Mouse (Mus musculus) thymus, adult 2 months (tissue): ENCODE results near the gene Chst14. TPM values are rescaled to one million over a fixed set of nuclear protein-coding genes. Genes with fewer than 3 reads are reported as not detected.
A peak's percentile ranks its signal among the peaks of the same experiment; 100 is the strongest.

Experiments
- DNase-seq: peaks from one replicate; pipeline ENCODE4 v3.0.0; 2021
- H3K27ac ChIP-seq: fragments of 200-500 bp; 2 replicates; pipeline ENCODE4 v1.5.1; 2012; ENCODE audit warnings: low read length, control low read depth; ENCODE audit not compliant: control insufficient read depth, insufficient read depth
- H3K27me3 ChIP-seq: fragments of 200-500 bp; 2 replicates; pipeline ENCODE4 v1.6.1; 2012; ENCODE audit warnings: mild to moderate bottlenecking, low read length, moderate library complexity, mixed read lengths; ENCODE audit not compliant: control insufficient read depth, insufficient read depth
- H3K36me3 ChIP-seq: fragments of 200-500 bp; 2 replicates; pipeline ENCODE4 v1.6.1; 2012; ENCODE audit warnings: mild to moderate bottlenecking, low read length, moderate library complexity; ENCODE audit not compliant: control insufficient read depth, insufficient read depth
- H3K4me1 ChIP-seq: fragments of 200-500 bp; replicated peaks from 2 replicates; pipeline ENCODE4 v1.6.1; 2012; ENCODE audit warnings: low read length; ENCODE audit not compliant: control insufficient read depth, insufficient read depth
- H3K4me3 ChIP-seq: fragments of 200-500 bp; 2 replicates; pipeline ENCODE4 v1.5.1; 2012; ENCODE audit warnings: mild to moderate bottlenecking, low read length, control low read depth, moderate library complexity; ENCODE audit not compliant: control insufficient read depth, insufficient read depth
- CTCF ChIP-seq: fragments of 200-500 bp; IDR thresholded peaks from 2 replicates; pipeline ENCODE4 v1.5.1; 2012; ENCODE audit warnings: mild to moderate bottlenecking, control low read depth, low read length, moderate library complexity, borderline replicate concordance; ENCODE audit not compliant: control insufficient read depth, poor library complexity, insufficient read depth; ENCODE audit errors: extremely low read depth
- POLR2A ChIP-seq: fragments of 200-500 bp; IDR thresholded peaks from 2 replicates; pipeline ENCODE4 v1.6.1; 2012; ENCODE audit warnings: mild to moderate bottlenecking, low read length, control low read depth, moderate library complexity; ENCODE audit not compliant: control insufficient read depth, poor library complexity, insufficient read depth; ENCODE audit errors: extremely low read depth
- WGBS: fragments of 180-500 bp; shearing (Covaris S2); methylation state at CpG from one replicate; pipeline ENCODE4 v1.1.7; 2018; 5-methylcytosine and 5-hydroxymethylcytosine counted together
- polyA plus RNA-seq: library from polyadenylated mRNA; depleted of rRNA; stranded (reverse); fragments of >200 nt; gene quantifications from 2 replicates; pipeline ENCODE4 v1.2.3, GENCODE M21; 2012

Gene Chst14
- polyA plus RNA-seq, 1 experiment = 9.0 TPM

DNA sequence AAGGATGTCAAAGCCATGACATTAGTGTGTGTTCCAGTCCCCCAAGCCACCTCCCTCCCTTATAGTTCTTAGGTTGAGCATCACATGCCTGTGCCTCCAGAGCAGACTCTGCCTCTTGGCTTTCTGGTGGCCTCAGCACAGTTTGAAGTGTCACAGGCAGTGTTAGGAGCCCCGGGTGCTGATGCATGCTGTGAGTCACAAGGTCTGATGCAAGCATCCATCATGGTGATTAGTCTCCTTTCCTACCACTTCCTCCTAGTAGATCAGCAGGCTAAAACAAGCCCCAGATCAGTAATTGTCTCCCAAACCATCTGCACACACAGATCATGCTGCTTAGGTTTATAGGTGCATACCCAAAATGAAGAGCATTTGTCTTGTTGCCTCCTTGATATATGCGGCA, 35.2 kb downstream of the Chst14 start:
- 59% methylated on average over 2 of the region's 2 CpGs for WGBS

DNA sequence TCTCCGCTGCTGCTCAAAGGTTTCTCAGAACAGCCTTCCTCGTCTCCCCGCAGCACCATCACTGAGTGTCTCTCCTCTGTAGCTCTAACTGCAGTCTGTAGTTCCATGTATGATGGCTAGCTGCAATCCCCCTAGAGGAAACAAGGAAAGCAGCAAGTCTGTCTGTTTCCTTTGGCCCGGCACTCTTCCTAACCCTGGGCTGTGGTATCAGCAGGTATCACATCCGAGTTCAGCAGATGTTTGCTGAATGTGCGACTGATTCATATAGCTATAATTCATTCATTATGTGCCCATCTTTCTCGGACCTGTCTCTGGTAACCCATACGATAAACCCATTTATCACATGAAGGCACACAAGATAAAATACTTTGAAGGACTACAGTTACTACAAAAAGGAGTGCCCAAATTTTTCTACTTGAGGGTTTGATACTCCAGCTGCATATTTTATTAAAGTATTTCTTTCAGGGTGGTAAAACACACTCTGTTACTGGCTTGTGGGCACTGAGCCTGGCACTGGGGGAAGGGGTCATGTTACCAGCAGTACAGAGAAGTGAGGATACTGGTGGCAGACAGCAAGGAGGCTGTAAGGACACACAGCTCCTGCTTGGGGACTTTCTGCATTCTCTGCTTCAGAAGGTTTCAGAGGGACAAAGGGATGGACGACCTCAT, 36.8 kb downstream of the Chst14 start:
- WGBS = 75% methylated on average over 9 of the region's 9 CpGs
- no peak for TF ChIP-seq POLR2A
- no peak for TF ChIP-seq CTCF

More for the DNA sequence above, 35.2 kb downstream of the Chst14 start:
- no peaks in the 10 kb centered on the region for H3K4me1 ChIP-seq
- H3K4me3 ChIP-seq = no peak overlapping the region
- H3K36me3 ChIP-seq = no peaks in the 10 kb centered on the region
- no peaks in the 10 kb centered on the region for H3K27me3 ChIP-seq
- no peak for TF ChIP-seq POLR2A
- no peak for TF ChIP-seq CTCF
- no peak overlapping the region for H3K27ac ChIP-seq
- DNase-seq = no peak

DNA sequence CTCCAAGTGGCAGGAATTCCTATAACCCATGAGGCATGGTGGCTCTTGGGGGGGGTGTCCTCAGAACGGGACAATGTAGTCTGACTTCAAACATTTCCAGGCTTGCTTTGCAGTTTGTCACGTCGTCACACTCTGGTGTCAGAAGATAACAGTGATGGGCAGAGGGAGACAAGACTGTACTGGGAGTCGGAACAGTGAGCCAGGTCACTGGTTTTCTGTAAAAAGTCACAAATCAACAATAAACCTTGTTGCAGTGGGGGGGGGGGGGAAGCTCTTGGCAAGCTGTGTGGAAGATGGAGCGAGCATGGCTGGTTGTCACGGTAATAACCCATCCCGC, 37.3 kb downstream of the Chst14 start:
- WGBS = 86% methylated on average over 7 of the region's 7 CpGs
- DNase-seq = no peak
- TF ChIP-seq CTCF (no peak), POLR2A (no peak)
- H3K27me3 ChIP-seq = no peaks in the 10 kb centered on the region
- H3K36me3 ChIP-seq = no peaks in the 10 kb centered on the region
- no peak overlapping the region for H3K27ac ChIP-seq
- H3K4me1 ChIP-seq = no peaks in the 10 kb centered on the region
- no peak overlapping the region for H3K4me3 ChIP-seq

More for the DNA sequence above, 36.8 kb downstream of the Chst14 start:
- H3K4me3 ChIP-seq = no peak overlapping the region
- no peaks in the 10 kb centered on the region for H3K36me3 ChIP-seq
- H3K27me3 ChIP-seq = no peaks in the 10 kb centered on the region
- no peaks in the 10 kb centered on the region for H3K4me1 ChIP-seq
- no peak overlapping the region for H3K27ac ChIP-seq
- no peak for DNase-seq

DNA sequence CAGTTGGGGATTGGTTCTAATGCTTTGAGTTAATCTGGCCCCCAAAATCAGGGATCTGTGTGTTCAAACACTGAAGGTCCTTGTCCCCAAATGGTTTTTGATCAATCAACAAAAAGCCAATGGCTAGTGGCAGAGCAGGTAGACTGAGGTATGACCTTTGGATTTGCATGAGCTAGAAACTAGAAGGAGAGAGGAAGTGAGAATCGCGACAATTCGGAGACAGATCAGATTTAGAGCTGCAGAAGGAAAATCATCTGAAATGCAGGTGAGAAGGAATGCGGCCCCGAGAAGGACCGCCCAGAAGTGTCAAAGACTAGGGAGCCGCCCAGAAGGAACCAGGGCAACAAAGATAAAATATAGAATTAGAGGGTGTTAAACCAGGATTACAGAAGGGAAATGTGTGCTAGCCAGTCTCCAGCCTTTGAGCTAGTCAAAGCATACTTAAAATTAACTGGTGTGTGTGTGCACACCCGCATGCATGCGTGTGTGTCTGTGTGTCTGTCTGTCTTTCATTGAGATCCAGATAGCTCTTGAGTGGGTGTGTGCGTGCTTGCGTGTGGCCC, 43.4 kb downstream of the Chst14 start:
- H3K4me1 ChIP-seq = 0 out of 2 replicates have a peak, but pooled peaks cover 2% of the 10 kb centered on the region
- WGBS = 91% methylated on average over 11 of the region's 11 CpGs

DNA sequence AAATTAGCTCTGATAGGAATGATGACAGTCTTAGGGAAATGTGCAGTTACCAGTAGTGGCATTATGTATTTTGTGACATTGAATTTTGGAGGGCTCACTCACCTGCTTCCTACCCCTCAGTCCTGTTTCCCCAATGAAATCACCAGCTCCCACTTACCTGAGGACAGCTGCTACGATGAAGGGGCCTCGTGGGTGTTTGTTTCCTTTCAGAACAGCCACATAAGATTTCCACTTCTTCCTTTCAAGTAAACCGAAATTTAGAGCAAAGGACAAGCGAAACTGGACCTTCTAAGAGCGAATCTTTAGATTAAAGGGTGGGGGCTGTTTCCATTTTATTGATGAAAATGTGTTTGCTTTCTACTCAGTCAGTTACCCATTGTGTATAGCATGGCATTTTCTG, 45.8 kb downstream of the Chst14 start:
- Histone ChIP-seq H3K27me3 (no peaks in the 10 kb centered on the region), H3K36me3 (no peaks in the 10 kb centered on the region), H3K4me1 (peaks cover 17% of the 10 kb centered on the region), H3K4me3 (no peak overlapping the region), H3K27ac (no peak overlapping the region)
- WGBS = 43% methylated on average over 5 of the region's 5 CpGs
- no peak for DNase-seq
- TF ChIP-seq CTCF (no peak), POLR2A (no peak)

More for the DNA sequence above, 43.4 kb downstream of the Chst14 start:
- H3K4me3 ChIP-seq = no peak overlapping the region
- no peak overlapping the region for H3K27ac ChIP-seq
- H3K27me3 ChIP-seq = no peaks in the 10 kb centered on the region
- TF ChIP-seq CTCF (no peak), POLR2A (no peak)
- no peak for DNase-seq
- H3K36me3 ChIP-seq = no peaks in the 10 kb centered on the region

DNA sequence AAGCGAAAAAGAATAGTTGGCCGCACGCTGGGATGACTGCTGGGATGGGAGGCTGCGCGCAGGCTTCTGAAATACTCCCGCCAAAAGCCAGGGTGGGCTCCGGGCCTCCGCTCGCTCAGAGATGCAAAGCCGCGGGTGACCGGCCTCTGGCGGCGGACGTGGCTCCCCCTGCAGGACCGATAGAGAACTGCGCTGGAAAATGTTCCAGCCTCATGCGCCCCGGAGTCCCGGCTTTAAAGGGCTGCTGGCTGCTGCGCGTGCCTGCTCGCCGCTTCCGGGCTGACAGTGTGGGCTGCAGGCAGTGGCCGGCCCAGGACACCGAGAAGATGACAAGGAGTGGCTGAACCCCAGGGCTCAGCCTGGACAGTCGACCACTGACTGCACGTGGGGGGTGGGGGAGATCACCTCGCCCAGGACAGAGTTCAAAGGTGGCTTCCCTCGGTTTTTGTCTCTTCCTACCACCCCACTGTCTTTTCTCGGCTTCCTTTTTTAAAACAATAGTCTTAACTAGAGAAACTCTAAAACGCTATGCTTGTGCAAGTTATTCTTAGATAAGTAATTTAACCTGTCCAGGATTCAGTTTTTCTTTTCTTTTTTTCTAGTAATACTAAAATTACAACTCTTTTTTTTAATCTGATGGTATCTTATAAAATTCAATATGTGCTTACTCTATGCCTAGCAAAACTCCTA, 46.5 kb downstream of the Chst14 start:
- 1% methylated on average over 33 of the region's 33 CpGs for WGBS
- no peak overlapping the region for H3K27ac ChIP-seq
- no peaks in the 10 kb centered on the region for H3K27me3 ChIP-seq
- TF ChIP-seq POLR2A (no peak), CTCF (peak; percentile 94)
- DNase-seq = peak; percentile 88
- H3K4me3 ChIP-seq = peak overlapping the region; percentile 39
- peaks cover 19% of the 10 kb centered on the region for H3K4me1 ChIP-seq
- H3K36me3 ChIP-seq = no peaks in the 10 kb centered on the region

DNA sequence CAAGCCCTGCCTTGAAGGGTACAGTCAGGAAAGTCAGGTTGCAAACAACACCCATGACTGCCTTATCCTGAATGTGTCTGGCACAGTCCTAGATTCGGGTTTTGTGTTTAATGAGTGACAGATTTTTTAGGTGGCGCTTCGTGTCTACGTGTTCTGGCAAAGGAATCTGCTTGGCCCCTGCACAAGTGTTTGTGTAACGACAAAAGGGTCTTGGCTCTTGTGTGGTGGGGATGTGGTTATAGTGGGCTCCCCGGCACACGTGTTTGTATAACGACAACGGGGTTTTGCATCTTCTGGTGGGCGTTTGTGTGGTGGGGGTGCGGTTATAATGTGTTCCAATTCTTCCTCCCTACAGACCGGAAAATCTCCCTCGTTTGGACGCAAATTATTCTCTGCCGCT, 49.6 kb downstream of the Chst14 start:
- H3K36me3 ChIP-seq = no peaks in the 10 kb centered on the region
- peak overlapping the region; percentile 2; the same call in 1 of the 2 replicates for H3K27ac ChIP-seq
- peak overlapping the region; percentile 61 for H3K4me3 ChIP-seq
- peaks cover 19% of the 10 kb centered on the region for H3K4me1 ChIP-seq
- WGBS = under 1% methylated on average over 15 of the region's 15 CpGs
- DNase-seq = no peak
- no peak for TF ChIP-seq POLR2A
- H3K27me3 ChIP-seq = no peaks in the 10 kb centered on the region
